7 mouse cellular contexts compared by ENCODE assay signal in the genomic region with DNA sequence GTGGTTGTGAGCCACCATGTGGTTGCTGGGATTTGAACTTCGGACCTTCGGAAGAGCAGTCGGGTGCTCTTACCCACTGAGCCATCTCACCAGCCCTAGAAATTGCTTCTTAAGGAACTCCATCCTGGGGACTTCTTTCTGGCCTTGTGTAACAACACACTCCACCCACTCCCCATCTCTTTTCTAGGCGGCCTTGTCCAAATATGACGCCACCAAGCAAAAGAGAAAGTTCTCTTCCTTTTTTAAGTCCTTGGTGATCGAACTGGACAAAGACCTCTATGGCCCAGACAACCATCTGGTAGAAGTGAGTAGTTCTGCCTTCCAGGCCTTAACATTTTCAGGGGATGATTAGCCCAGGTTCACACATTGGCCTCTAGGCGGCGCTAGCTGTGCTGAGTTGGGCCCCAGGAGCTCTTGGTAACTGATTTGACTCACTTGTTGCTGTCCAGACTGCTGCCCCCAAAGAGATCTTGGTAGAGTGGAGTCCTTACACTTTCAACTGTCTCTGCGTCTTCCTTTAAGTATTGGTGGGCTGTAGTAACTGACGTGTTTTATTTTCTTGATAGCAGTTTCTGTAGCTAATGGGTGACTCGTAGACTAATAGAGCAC. TPM values are rescaled to one million over a fixed set of nuclear protein-coding genes. Genes with fewer than 3 reads are reported as not detected.
DNase-seq lines count a peak whose midpoint lies in the region; ATAC-seq and TF ChIP-seq lines count a peak whose summit lies in the region.

A gene (minus strand): TSS at position 51 of the 609 bp plus-strand sequence.

- H3K9me3 ChIP-seq in heart, embryonic 13.5 days = no peaks in the 10 kb centered on the region
- H3K9me3 ChIP-seq in kidney, postnatal 0 days (replicated peaks; ENCODE audit: low read length) = no peaks in the 10 kb centered on the region

- peak within 1 kb of the TSS; percentile 90 for H3K9ac ChIP-seq in heart, embryonic 13.5 days
- no peak within 1 kb of the TSS for H3K9ac ChIP-seq in kidney, postnatal 0 days (ENCODE audit: low read depth, low read length)

- WGBS in heart, embryonic 13.5 days = 60% methylated on average over 11 of the region's 11 CpGs
- 68% methylated on average over 11 of the region's 11 CpGs for WGBS in kidney, postnatal 0 days
- WGBS in small intestine, adult 2 months = 67% methylated on average over 11 of the region's 11 CpGs

- peaks cover 47% of the 10 kb centered on the region for H3K4me1 ChIP-seq in heart, embryonic 13.5 days
- peaks cover 21% of the 10 kb centered on the region for H3K4me1 ChIP-seq in kidney, postnatal 0 days (replicated peaks; ENCODE audit: insufficient read depth, low read length)
- peaks cover 21% of the 10 kb centered on the region for H3K4me1 ChIP-seq in small intestine, adult 2 months (ENCODE audit: control insufficient read depth, insufficient read depth, insufficient read length, low read length)

- no peak for TF ChIP-seq POLR2A in small intestine, adult 2 months (IDR thresholded peaks at IDR 0.05; ENCODE audit: low read depth, low read length)

- ATAC-seq in heart, embryonic 13.5 days (ENCODE audit: extremely low read depth, insufficient number of reproducible peaks, low FRiP score, low TSS enrichment) = no peak
- ATAC-seq in kidney, postnatal 0 days (replicated peaks; ENCODE audit: low FRiP score, low read depth) = no peak

- H3K4me2 ChIP-seq in heart, embryonic 13.5 days = peak within 1 kb of the TSS; percentile 79
- H3K4me2 ChIP-seq in kidney, postnatal 0 days (ENCODE audit: low read length) = no peak within 1 kb of the TSS; the same call in 1 of the 2 replicates

- H3K4me3 ChIP-seq in heart, embryonic 13.5 days = peak within 1 kb of the TSS; percentile 69
- no peak within 1 kb of the TSS for H3K4me3 ChIP-seq in kidney, postnatal 0 days (replicated peaks; ENCODE audit: low read depth, low read length)
- H3K4me3 ChIP-seq in small intestine, adult 2 months (ENCODE audit: low read depth, low read length) = peak within 1 kb of the TSS; percentile 42

- peak within 1 kb of the TSS; percentile 95 for H3K27ac ChIP-seq in heart, embryonic 13.5 days (replicated peaks)
- peak within 1 kb of the TSS; percentile 54 for H3K27ac ChIP-seq in kidney, postnatal 0 days
- peak within 1 kb of the TSS; percentile 62; the same call in 1 of the 2 replicates for H3K27ac ChIP-seq in small intestine, adult 2 months (ENCODE audit: insufficient read depth, low read depth, low read length)

- peak; percentile 85 for DNase-seq in ES-CJ7 (ENCODE audit: low read depth, low spot score)
- peak in 1 of 2 experiments; percentile 65 for DNase-seq in adrenal gland, adult 18-20 months (ENCODE audit: low spot score in 2 of 2)
- DNase-seq in embryo, embryonic 10.5 days (ENCODE audit: low spot score) = peak; percentile 84
- DNase-seq in kidney, postnatal 0 days (ENCODE audit: low spot score) = peak; percentile 80
- DNase-seq in lung, postnatal 14 days = peak; percentile 62

- peaks cover 63% of the 10 kb centered on the region for H3K36me3 ChIP-seq in heart, embryonic 13.5 days
- H3K36me3 ChIP-seq in kidney, postnatal 0 days (ENCODE audit: insufficient read depth, low read length) = peaks cover 44% of the 10 kb centered on the region
- H3K36me3 ChIP-seq in small intestine, adult 2 months (ENCODE audit: control insufficient read depth, insufficient read depth, low read length) = peaks cover 39% of the 10 kb centered on the region

- peak; percentile 78 for TF ChIP-seq CTCF in kidney, postnatal 0 days (IDR thresholded peaks at IDR 0.05; ENCODE audit: low read depth)
- TF ChIP-seq CTCF in small intestine, adult 2 months (IDR thresholded peaks at IDR 0.05; ENCODE audit: extremely low read depth, insufficient read length, insufficient replicate concordance, low read depth, low read length) = peak; percentile 78; the same call in 1 of the 2 replicates

- no peaks in the 10 kb centered on the region for H3K27me3 ChIP-seq in heart, embryonic 13.5 days (replicated peaks)
- H3K27me3 ChIP-seq in kidney, postnatal 0 days (ENCODE audit: insufficient read depth, low read length) = no peaks in the 10 kb centered on the region
- no peaks in the 10 kb centered on the region for H3K27me3 ChIP-seq in small intestine, adult 2 months (ENCODE audit: control insufficient read depth, insufficient read depth, low read length)

RNA-seq across cellular contexts. Expression of the gene that starts here (rescaled TPM):
- total RNA-seq in adrenal gland, adult 18-20 months (2021) = 10 to 100 TPM; 19.1 to 42.3 TPM
- not detected in 2 replicates for polyA plus RNA-seq in heart, embryonic 13.5 days (2015; fragmentation: Nextera tagmentation; extraction: Ambion mirVana)
- not detected in 2 replicates for polyA plus RNA-seq in kidney, postnatal 0 days (2015; fragmentation: Nextera tagmentation; extraction: Ambion mirVana)
- 3.0 TPM in 1 of 2 replicates, not detected in the other for polyA plus RNA-seq in small intestine, adult 2 months (2012; rRNA removed)

Comparison
In these comparisons a context has a peak if more than half of its experiments do, and no peak if none do; other contexts are left out.
1. Peak in DNase-seq and H3K27ac ChIP-seq in kidney, postnatal 0 days; RNA of the gene not detected or under 1 TPM.